Mouse (Mus musculus) effector memory CD4-positive, alpha-beta T cell, adult 5 months (primary cell): ENCODE data around the gene Capza1. TPM values are rescaled to one million over a fixed set of nuclear protein-coding genes. Genes with fewer than 3 reads are reported as not detected.

ENCODE experiments used
- polyA plus RNA-seq: library from polyadenylated mRNA; unstranded; fragments of 100-300 nt; shearing (Covaris generic); gene quantifications from one replicate; pipeline ENCODE4 v1.2.1, GENCODE M21; 2017

Gene Capza1
- polyA plus RNA-seq, result 331 TPM

GRCm38 (mm10) chr3:104863786-104864650 lies at the start of gene Capza1, which contains the start of gene St7l:
TSS of gene Capza1 (minus strand) at chr3:104864505.
TSS of gene St7l (plus strand) at chr3:104864005.

DNA sequence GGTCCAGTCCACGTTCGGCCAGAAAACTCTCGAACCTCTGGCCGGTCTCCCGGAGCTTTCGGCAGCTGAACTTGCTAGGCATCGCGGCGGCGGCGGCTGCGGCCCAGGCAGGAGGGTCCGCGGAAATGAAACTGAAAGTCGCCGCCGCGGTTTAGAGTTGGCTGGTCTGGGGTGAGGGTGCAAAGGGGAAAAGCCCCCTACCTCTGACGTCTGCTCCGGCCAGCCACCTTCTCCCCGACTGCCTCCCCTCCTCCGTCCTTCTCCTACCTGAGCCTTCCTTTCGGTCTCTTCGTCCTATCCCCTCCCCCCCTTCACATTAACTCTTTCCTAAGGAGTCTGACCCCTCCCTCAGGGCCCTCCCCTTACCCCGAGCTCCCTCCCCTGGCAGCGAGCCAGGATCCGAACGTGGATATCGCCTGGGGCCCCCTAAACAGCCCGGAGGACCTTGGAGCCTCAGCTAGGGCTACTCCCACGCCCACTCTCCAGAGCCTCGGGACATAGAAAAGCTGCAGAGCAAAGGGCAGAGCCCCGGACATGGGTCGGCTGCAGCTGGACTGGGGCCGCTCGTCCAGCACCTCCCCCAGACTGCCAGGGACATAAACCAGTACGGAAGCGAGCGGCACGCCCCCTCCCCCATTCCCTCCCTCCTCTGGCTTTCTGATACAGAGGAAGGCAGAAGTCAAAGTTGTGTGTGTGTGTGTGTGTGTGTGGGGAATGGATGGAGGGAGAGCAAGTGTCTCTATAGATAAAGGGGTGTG lies 46.1 kb downstream of the Capza1 start, which contains the start of gene Mov10:
Gene Mov10 (minus strand): TSS at position 573 of the 758 bp plus-strand sequence.

DNA sequence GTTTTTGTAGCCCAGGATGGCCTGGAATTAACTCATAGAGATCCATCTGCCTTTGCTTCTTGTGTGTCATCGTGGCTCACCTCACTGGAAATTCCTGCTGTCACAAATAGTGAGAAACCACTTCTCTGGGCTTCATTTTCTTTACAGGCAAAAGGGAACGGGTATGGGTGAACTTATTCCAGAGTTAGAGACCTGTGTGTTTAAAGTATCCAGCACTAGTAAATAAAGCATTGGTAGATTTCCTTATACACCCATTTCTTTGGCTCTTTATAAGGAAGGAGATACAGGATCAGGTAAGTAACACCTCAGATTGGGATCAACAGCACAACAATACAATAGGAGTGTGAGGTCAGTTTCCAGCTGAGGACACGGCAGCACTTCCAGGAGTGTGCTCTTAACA lies 76.2 kb downstream of the Capza1 start, which contains the start of gene Rhoc:
Gene Rhoc (plus strand): TSS at position 301 of the 400 bp plus-strand sequence.

GRCm38 (mm10) chr3:104781471-104781903 lies 82.8 kb downstream of the Capza1 start, which contains the start of gene Fam19a3:
TSS of gene Fam19a3 (minus strand) at chr3:104781840.

DNA sequence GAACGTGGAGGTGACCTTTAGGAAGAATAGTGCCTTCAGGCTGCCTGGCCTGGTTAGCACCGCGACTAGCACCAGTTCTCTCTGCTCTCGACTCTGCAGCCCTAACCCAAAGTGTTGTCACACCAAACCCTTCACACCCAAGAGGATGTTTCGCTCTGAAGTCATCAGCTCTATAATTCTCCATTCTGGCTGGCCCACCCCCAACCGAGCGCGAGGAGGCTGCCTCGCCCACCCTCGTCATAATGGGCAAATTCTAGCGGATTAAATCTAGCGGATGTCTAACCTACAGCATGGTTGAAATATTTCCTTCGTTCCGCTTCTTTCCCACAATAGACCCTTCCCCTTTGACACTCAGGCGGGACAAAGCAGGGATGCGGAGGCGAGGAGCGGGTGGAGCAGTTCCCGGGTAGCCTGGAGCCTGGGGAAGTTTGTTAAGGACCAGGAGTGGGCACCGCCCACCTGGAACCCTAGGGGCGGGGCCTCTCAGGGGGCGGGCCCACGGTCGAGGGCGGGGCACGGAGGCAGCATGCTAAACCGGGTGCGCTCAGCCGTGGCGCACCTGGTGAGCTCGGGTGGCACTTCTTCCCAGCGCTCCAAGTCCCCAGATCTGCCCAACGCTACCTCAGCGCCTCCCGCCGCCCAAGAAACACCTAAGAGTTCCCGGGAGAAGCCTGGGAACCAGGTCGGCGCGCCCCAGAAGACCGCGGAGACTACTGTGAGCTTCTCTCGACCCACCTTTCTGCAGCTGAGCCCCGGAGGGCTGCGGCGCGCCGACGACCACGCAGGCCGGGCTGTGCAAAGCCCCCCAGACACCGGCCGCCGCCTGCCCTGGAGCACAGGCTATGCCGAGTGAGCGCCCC lies 83.5 kb downstream of the Capza1 start, which contains the start of gene Ppm1j:
Gene Ppm1j (plus strand): TSS at position 496 of the 860 bp plus-strand sequence.

Other genes with a start within 250 kb of the Capza1 start
- 46.2 TPM for gene Slc16a1, start 225.8 kb downstream of the Capza1 start, polyA plus RNA-seq
- 60.8 TPM for gene Ppm1j, start 83.4 kb downstream of the Capza1 start, polyA plus RNA-seq
- 2.5 TPM for gene Fam19a3, start 82.7 kb downstream of the Capza1 start, polyA plus RNA-seq
- gene Rhoc, start 76.1 kb downstream of the Capza1 start, polyA plus RNA-seq, result 16.3 TPM
- 29.8 TPM for gene Mov10, start 45.9 kb downstream of the Capza1 start, polyA plus RNA-seq
- gene St7l, start 500 bp downstream of the Capza1 start, polyA plus RNA-seq, result 46.2 TPM
- not detected for gene Wnt2b, start 97.4 kb upstream of the Capza1 start, polyA plus RNA-seq
- not detected for gene Cttnbp2nl, start 188.6 kb upstream of the Capza1 start, polyA plus RNA-seq
- not detected for gene 4930564D02Rik, start 202.3 kb upstream of the Capza1 start, polyA plus RNA-seq